Mouse (Mus musculus): ENCODE results near the gene Nicn1. TPM values are rescaled to one million over a fixed set of nuclear protein-coding genes. Genes with fewer than 3 reads are reported as not detected.
A peak's percentile ranks its signal among the peaks of the same experiment; 100 is the strongest.

Nicn1 gene
- polyA plus RNA-seq (2015; fragmentation: Nextera tagmentation; extraction: Ambion mirVana) = 142 and 145 TPM in 2 replicates

DNA sequence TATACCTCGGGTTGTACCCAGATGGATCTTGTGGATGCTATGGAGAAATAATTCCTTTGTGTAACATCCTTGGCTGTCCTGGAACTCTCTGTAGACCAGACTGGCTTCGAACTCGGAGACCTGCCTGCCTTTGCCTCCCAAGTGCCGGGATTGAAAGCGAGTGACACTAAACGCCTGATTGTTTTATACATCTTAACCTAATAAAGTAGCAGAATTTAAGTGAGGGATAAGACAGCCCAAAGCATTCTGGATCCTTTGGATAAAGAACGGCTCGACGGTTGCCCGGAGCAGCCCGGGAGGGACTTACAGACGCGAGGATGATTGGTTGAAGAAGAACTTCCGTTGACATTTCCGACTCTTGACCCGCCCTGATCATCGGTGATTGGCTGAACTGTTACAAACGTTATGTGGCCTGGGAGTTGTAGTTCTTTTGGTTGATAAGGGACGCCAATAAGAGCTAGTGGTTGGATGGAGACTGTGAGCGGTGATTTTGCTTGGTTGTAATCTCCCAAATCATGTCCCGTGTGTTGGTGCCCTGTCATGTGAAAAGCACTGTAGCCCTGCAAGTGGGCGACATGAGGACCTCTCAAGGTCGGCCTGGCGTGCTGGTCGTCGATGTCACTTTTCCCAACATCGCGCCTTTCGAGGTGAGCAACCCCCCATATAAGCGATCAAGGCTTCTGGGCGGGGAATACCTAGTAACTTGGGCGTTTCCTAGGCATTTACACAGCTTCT, at the start of gene Nicn1:
Nicn1 (plus strand) TSS at position 414 of the 735 bp plus-strand sequence.
- peak within 1 kb of the TSS; percentile 79 for H3K4me2 ChIP-seq (ENCODE audit: low read length)
- H3K4me1 ChIP-seq (ENCODE audit: control insufficient read depth, insufficient read depth, low read depth, low read length) = peaks cover 9% of the 10 kb centered on the region
- peak; percentile 99 for ATAC-seq
- H3K4me3 ChIP-seq (ENCODE audit: low read length) = peak within 1 kb of the TSS; percentile 55
- peaks cover 7% of the 10 kb centered on the region; the same call in 1 of the 2 replicates for H3K36me3 ChIP-seq (ENCODE audit: control insufficient read depth, insufficient read depth, low read length)
- peak within 1 kb of the TSS; percentile 69 for H3K9ac ChIP-seq (ENCODE audit: low read depth, low read length)
- peak within 1 kb of the TSS; percentile 88 for H3K27ac ChIP-seq (ENCODE audit: low read depth, low read length)
- WGBS = under 1% methylated on average over 32 of the region's 32 CpGs
- no peaks in the 10 kb centered on the region for H3K27me3 ChIP-seq (replicated peaks; ENCODE audit: control insufficient read depth, insufficient read depth, low read length)
- H3K9me3 ChIP-seq (ENCODE audit: control insufficient read depth, low read length) = no peaks in the 10 kb centered on the region

DNA sequence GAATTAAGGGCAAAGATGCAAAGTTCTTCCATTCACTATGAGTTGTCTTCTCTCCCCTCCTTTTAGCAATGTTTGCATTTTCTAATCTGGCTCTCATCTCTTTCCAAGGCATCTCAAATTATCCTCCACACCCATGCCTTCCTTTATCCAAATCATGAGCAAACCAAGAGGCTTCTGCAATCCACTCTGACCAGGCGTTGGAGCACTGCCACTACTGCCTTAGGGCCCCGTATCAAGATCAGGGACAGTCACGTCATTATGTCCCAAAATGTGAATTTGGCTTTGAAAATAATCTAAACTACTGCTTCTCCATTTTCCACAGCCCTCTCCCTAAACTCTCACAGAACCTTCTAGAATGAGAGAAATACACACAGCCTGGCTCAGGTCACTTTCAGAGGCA, 45.7 kb upstream of the Nicn1 start:
- H3K27me3 ChIP-seq (replicated peaks; ENCODE audit: control insufficient read depth, insufficient read depth, low read length) = no peaks in the 10 kb centered on the region
- no peaks in the 10 kb centered on the region for H3K4me1 ChIP-seq (ENCODE audit: control insufficient read depth, insufficient read depth, low read depth, low read length)
- H3K4me3 ChIP-seq (ENCODE audit: low read length) = no peak overlapping the region
- H3K36me3 ChIP-seq (ENCODE audit: control insufficient read depth, insufficient read depth, low read length) = 0 out of 2 replicates have a peak, but pooled peaks cover 3% of the 10 kb centered on the region
- 94% methylated on average over 3 of the region's 3 CpGs for WGBS
- H3K9ac ChIP-seq (ENCODE audit: low read depth, low read length) = no peak overlapping the region
- ATAC-seq = no peak
- no peaks in the 10 kb centered on the region for H3K9me3 ChIP-seq (ENCODE audit: control insufficient read depth, low read length)
- no peak overlapping the region for H3K27ac ChIP-seq (ENCODE audit: low read depth, low read length)
- H3K4me2 ChIP-seq (ENCODE audit: low read length) = no peak overlapping the region

DNA sequence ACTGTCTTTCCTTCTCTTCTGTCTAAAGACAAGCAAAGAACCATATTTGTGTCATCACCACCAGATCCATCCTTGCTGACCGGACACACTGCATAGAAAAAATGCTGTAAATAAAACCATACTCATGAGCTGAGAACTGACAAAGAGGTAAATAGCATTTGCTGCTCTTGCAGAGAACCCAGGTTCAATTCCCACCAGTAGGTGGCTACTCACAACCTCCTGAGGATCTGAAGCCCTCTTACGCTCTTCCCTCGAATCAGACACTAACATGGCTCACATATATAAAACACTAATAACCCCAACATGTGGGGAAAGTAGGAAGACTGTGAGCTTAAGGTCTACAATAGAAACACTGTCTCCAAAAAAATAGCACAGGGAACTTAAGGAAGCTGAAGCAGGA, 45.2 kb upstream of the Nicn1 start:
- H3K27ac ChIP-seq (ENCODE audit: low read depth, low read length) = no peak overlapping the region
- WGBS = 83% methylated on average over 3 of the region's 3 CpGs

DNA sequence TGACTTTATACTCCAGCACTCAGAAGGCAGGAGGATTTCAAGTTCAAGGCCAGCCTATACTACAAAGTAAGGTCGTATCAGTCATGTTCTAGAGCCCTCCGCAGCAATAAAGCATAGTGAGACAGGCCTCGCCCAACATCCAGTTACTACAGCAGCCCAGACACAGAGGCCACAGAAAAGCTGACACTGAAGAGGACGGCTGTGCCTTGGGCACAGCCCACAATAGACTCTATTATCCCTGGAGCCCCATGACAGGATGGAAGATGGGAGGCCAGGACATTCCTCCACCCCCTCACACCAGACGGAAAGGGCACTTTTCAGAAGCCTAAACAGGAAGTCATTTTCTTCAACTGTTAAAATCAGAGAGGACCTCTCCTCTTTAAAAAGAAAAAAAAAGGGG, 41.3 kb upstream of the Nicn1 start:
- H3K9ac ChIP-seq (ENCODE audit: low read depth, low read length) = no peak overlapping the region
- H3K27me3 ChIP-seq (replicated peaks; ENCODE audit: control insufficient read depth, insufficient read depth, low read length) = no peaks in the 10 kb centered on the region
- no peak overlapping the region for H3K4me3 ChIP-seq (ENCODE audit: low read length)
- no peak for ATAC-seq
- 55% methylated on average over 5 of the region's 5 CpGs for WGBS
- no peak overlapping the region for H3K4me2 ChIP-seq (ENCODE audit: low read length)
- H3K4me1 ChIP-seq (ENCODE audit: control insufficient read depth, insufficient read depth, low read depth, low read length) = no peaks in the 10 kb centered on the region
- H3K36me3 ChIP-seq (ENCODE audit: control insufficient read depth, insufficient read depth, low read length) = peaks cover 12% of the 10 kb centered on the region
- no peaks in the 10 kb centered on the region for H3K9me3 ChIP-seq (ENCODE audit: control insufficient read depth, low read length)
- no peak overlapping the region for H3K27ac ChIP-seq (ENCODE audit: low read depth, low read length)

More for the DNA sequence above, 45.2 kb upstream of the Nicn1 start:
- Histone ChIP-seq H3K9ac (ENCODE audit: low read depth, low read length) (no peak overlapping the region), H3K27me3 (replicated peaks; ENCODE audit: control insufficient read depth, insufficient read depth, low read length) (no peaks in the 10 kb centered on the region), H3K4me1 (ENCODE audit: control insufficient read depth, insufficient read depth, low read depth, low read length) (no peaks in the 10 kb centered on the region), H3K9me3 (ENCODE audit: control insufficient read depth, low read length) (no peaks in the 10 kb centered on the region), H3K4me3 (ENCODE audit: low read length) (no peak overlapping the region), H3K4me2 (ENCODE audit: low read length) (no peak overlapping the region), H3K36me3 (ENCODE audit: control insufficient read depth, insufficient read depth, low read length) (0 out of 2 replicates have a peak, but pooled peaks cover 3% of the 10 kb centered on the region)
- no peak for ATAC-seq

DNA sequence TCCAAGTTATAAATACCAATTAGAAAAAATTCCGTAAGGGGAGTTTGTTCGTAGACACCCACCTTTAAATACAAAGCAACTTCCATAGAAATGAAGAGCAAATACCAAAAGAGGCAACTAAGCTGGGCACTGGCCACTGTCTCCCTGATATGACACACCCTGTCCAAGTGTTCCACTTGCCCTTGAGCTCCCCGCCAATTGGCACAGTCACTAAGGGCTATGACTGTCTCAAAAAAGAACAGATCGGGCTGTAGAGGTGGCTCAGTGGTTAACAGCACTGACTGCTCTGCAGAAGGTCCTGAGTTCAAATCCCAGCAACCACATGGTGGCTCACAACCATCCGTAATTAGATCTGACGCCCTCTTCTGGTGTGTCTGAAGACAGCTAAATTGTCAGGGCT, 38.4 kb upstream of the Nicn1 start:
- Histone ChIP-seq H3K36me3 (ENCODE audit: control insufficient read depth, insufficient read depth, low read length) (peaks cover 12% of the 10 kb centered on the region), H3K9ac (ENCODE audit: low read depth, low read length) (no peak overlapping the region), H3K4me1 (ENCODE audit: control insufficient read depth, insufficient read depth, low read depth, low read length) (no peaks in the 10 kb centered on the region), H3K27me3 (replicated peaks; ENCODE audit: control insufficient read depth, insufficient read depth, low read length) (no peaks in the 10 kb centered on the region), H3K4me2 (ENCODE audit: low read length) (no peak overlapping the region), H3K9me3 (ENCODE audit: control insufficient read depth, low read length) (no peaks in the 10 kb centered on the region), H3K4me3 (ENCODE audit: low read length) (no peak overlapping the region), H3K27ac (ENCODE audit: low read depth, low read length) (no peak overlapping the region)
- WGBS = 96% methylated on average over 6 of the region's 6 CpGs
- no peak for ATAC-seq

DNA sequence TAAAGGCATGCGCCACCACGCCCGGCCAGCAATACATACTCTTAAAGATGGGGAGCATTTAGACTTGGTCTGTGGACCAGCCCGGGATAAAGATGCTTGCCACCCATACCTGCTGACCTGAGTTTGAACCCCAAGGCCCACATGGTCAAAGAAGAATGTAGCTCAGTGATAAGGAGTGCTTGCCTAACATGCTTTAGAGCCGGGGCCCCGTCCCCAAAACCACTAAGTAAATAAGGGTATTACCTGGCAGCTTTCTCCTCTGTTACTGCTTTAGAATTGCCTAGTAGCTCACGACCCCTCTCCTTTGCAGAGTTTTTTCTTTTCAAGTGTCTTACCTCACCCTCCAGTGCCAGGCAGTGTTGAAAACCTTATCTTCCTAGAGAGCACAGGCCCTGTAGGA, 37.5 kb upstream of the Nicn1 start:
- H3K4me3 ChIP-seq (ENCODE audit: low read length) = no peak overlapping the region
- WGBS = 96% methylated on average over 7 of the region's 7 CpGs
- ATAC-seq = no peak

DNA sequence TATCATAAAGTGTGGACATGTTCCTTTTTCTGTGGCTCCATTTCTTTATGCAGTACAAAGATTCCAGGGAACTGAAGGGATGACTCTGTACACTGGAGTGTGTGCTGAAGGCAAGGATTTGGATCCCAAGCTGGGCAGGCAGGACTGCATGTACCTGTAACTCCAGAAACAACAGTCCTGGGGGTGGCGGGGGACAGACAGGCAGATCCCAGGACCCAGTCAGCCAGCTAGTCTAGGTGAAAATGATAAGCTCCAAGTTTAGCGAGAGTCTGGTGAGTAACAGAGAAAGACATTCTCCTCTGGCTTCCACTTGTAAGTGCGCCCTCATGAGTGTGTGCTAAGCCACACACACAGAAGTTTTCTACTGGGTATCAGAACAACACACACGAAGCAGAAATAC, 29.7 kb upstream of the Nicn1 start:
- H3K4me3 ChIP-seq (ENCODE audit: low read length) = no peak overlapping the region
- H3K9me3 ChIP-seq (ENCODE audit: control insufficient read depth, low read length) = no peaks in the 10 kb centered on the region
- peaks cover 20% of the 10 kb centered on the region for H3K4me1 ChIP-seq (ENCODE audit: control insufficient read depth, insufficient read depth, low read depth, low read length)
- no peak overlapping the region for H3K4me2 ChIP-seq (ENCODE audit: low read length)
- no peak for ATAC-seq
- 90% methylated on average over 4 of the region's 4 CpGs for WGBS
- H3K27ac ChIP-seq (ENCODE audit: low read depth, low read length) = no peak overlapping the region
- no peaks in the 10 kb centered on the region for H3K27me3 ChIP-seq (replicated peaks; ENCODE audit: control insufficient read depth, insufficient read depth, low read length)
- no peaks in the 10 kb centered on the region for H3K36me3 ChIP-seq (ENCODE audit: control insufficient read depth, insufficient read depth, low read length)
- no peak overlapping the region for H3K9ac ChIP-seq (ENCODE audit: low read depth, low read length)

More for the DNA sequence above, 37.5 kb upstream of the Nicn1 start:
- Histone ChIP-seq H3K9me3 (ENCODE audit: control insufficient read depth, low read length) (no peaks in the 10 kb centered on the region), H3K27ac (ENCODE audit: low read depth, low read length) (no peak overlapping the region), H3K36me3 (ENCODE audit: control insufficient read depth, insufficient read depth, low read length) (peaks cover 12% of the 10 kb centered on the region), H3K4me2 (ENCODE audit: low read length) (no peak overlapping the region), H3K9ac (ENCODE audit: low read depth, low read length) (no peak overlapping the region), H3K27me3 (replicated peaks; ENCODE audit: control insufficient read depth, insufficient read depth, low read length) (no peaks in the 10 kb centered on the region), H3K4me1 (ENCODE audit: control insufficient read depth, insufficient read depth, low read depth, low read length) (no peaks in the 10 kb centered on the region)

DNA sequence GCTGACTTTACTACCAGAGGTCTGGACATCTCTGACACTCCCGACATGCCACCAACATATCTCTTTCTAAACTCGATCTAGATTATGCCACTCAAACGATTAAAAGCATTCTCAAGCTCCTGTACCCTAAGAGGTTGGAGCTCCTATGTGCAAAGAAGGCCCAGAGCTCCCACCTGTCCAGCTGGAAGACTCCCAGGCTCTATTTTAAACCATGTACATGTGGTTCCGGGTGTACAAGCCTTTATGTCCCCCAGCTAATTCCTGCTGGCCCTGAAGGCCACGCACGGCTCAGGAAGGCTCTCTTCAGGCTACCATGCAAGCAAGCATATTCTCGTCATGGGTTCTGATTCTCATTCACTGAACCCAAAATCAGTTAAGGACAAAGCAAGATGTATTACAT, 28.4 kb upstream of the Nicn1 start:
- Histone ChIP-seq H3K9me3 (ENCODE audit: control insufficient read depth, low read length) (no peaks in the 10 kb centered on the region), H3K9ac (ENCODE audit: low read depth, low read length) (peak overlapping the region; percentile 27), H3K4me2 (ENCODE audit: low read length) (peak overlapping the region; percentile 84), H3K4me1 (ENCODE audit: control insufficient read depth, insufficient read depth, low read depth, low read length) (peaks cover 20% of the 10 kb centered on the region), H3K36me3 (ENCODE audit: control insufficient read depth, insufficient read depth, low read length) (no peaks in the 10 kb centered on the region), H3K27me3 (replicated peaks; ENCODE audit: control insufficient read depth, insufficient read depth, low read length) (no peaks in the 10 kb centered on the region), H3K27ac (ENCODE audit: low read depth, low read length) (no peak overlapping the region), H3K4me3 (ENCODE audit: low read length) (peak overlapping the region; percentile 98)
- WGBS = 79% methylated on average over 7 of the region's 7 CpGs
- ATAC-seq = no peak

DNA sequence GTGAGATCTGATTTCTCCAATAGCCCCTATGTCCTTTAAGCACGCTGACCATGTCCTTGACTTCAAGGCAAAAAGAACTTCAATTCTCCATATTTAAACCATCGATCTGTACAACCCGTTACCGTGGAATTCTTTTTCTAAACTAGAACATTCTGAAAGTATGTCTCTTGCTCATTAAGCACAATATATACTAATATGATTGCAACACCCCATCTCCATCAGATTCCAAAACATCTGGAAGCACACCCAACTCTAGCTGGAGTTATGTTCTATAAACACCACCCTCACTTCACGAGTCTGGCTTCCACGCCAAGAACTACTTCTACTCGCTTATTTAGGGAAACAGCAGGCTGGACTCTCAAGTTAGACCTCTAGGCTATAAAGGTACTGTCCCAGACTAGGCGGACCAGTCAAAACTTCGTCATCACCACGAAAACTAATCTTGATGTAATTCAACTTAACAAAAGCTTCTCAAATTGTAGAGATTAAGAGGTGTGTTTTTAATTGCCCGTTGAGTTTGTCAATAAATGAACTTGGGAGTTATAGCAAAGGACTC, 27.7 kb upstream of the Nicn1 start:
- H3K4me2 ChIP-seq (ENCODE audit: low read length) = peak overlapping the region; percentile 84
- 39% methylated on average over 11 of the region's 11 CpGs for WGBS
- no peaks in the 10 kb centered on the region for H3K36me3 ChIP-seq (ENCODE audit: control insufficient read depth, insufficient read depth, low read length)
- peak overlapping the region; percentile 98 for H3K4me3 ChIP-seq (ENCODE audit: low read length)
- peak overlapping the region; percentile 95; the same call in 1 of the 2 replicates for H3K27ac ChIP-seq (ENCODE audit: low read depth, low read length)
- no peak for ATAC-seq
- peaks cover 20% of the 10 kb centered on the region for H3K4me1 ChIP-seq (ENCODE audit: control insufficient read depth, insufficient read depth, low read depth, low read length)
- no peaks in the 10 kb centered on the region for H3K27me3 ChIP-seq (replicated peaks; ENCODE audit: control insufficient read depth, insufficient read depth, low read length)
- H3K9me3 ChIP-seq (ENCODE audit: control insufficient read depth, low read length) = no peaks in the 10 kb centered on the region
- H3K9ac ChIP-seq (ENCODE audit: low read depth, low read length) = peak overlapping the region; percentile 94
